Mouse (Mus musculus): Measurements from ENCODE around the gene Hsph1. TPM values are rescaled to one million over a fixed set of nuclear protein-coding genes. Genes with fewer than 3 reads are reported as not detected.

The Hsph1 gene
- polyA plus RNA-seq, 1 experiment from 2014 or later: 103 TPM

GRCm38 (mm10) chr5:149611476-149612164 is 24.6 kb downstream of the Hsph1 start:
- no peak for ATAC-seq
- no peak overlapping the region for H3K27ac ChIP-seq (ENCODE audit: low read length)

DNA sequence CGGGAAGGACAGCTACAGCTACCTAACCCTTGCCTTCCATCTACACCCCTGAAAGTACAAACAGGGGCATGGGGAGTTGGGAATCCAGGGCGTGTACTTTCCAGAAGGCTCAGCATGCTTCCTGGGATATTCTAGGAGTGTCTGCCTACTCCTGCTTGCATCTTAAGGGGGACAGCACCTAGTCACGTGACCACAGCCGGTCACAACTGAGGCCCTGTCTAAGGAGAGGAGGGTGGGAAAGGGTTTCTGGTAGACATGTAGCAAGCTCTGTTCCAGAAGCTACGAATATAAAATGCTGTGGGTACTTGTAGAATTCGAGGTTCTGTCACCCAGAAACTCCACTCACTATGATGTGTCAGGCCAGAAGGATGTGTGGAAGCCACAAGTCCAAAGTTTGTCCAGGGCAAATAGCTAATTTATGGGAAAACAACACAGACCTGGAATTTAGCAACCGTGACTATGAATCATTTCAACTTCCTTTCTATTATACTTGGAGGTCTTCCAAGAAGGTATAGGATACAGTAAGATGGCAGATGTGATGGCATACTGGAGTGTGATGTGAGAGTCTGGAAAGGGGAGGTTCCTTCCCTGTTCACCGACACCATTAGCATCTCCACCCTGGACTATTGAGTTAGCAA is 29.0 kb downstream of the Hsph1 start:
- H3K27me3 ChIP-seq (ENCODE audit: control insufficient read depth, insufficient read depth, low read depth, low read length): no peaks in the 10 kb centered on the region
- no peak overlapping the region for H3K9ac ChIP-seq (ENCODE audit: low read depth, low read length)
- no peaks in the 10 kb centered on the region for H3K36me3 ChIP-seq (ENCODE audit: control insufficient read depth, insufficient read depth, low read length)
- 83% methylated on average over 8 of the region's 8 CpGs for WGBS
- H3K4me2 ChIP-seq (ENCODE audit: low read length): no peak overlapping the region
- H3K4me1 ChIP-seq (ENCODE audit: control insufficient read depth, insufficient read depth, low read length): peaks cover 5% of the 10 kb centered on the region
- no peak for ATAC-seq
- H3K9me3 ChIP-seq (replicated peaks; ENCODE audit: control insufficient read depth, low read length, poor library complexity, severe bottlenecking): no peaks in the 10 kb centered on the region
- no peak overlapping the region for H3K27ac ChIP-seq (ENCODE audit: low read length)
- no peak overlapping the region for H3K4me3 ChIP-seq (ENCODE audit: low read depth, low read length)

More at GRCm38 (mm10) chr5:149611476-149612164, 24.6 kb downstream of the Hsph1 start:
- Histone ChIP-seq H3K9me3 (replicated peaks; ENCODE audit: control insufficient read depth, low read length, poor library complexity, severe bottlenecking) (no peaks in the 10 kb centered on the region), H3K4me1 (ENCODE audit: control insufficient read depth, insufficient read depth, low read length) (peaks cover 9% of the 10 kb centered on the region), H3K27me3 (ENCODE audit: control insufficient read depth, insufficient read depth, low read depth, low read length) (no peaks in the 10 kb centered on the region), H3K36me3 (ENCODE audit: control insufficient read depth, insufficient read depth, low read length) (peaks cover 12% of the 10 kb centered on the region), H3K9ac (ENCODE audit: low read depth, low read length) (no peak overlapping the region), H3K4me3 (ENCODE audit: low read depth, low read length) (no peak overlapping the region), H3K4me2 (ENCODE audit: low read length) (no peak overlapping the region)
- 55% methylated on average over 16 of the region's 16 CpGs for WGBS

- no peak overlapping the region for H3K4me3 ChIP-seq (ENCODE audit: low read depth, low read length)
- 80% methylated on average over 3 of the region's 3 CpGs for WGBS
Observed at GRCm38 (mm10) chr5:149603241-149603640, 32.9 kb downstream of the Hsph1 start.

GRCm38 (mm10) chr5:149601996-149602395 is 34.2 kb downstream of the Hsph1 start:
- H3K4me2 ChIP-seq (ENCODE audit: low read length): no peak overlapping the region
- no peaks in the 10 kb centered on the region for H3K27me3 ChIP-seq (ENCODE audit: control insufficient read depth, insufficient read depth, low read depth, low read length)
- H3K4me1 ChIP-seq (ENCODE audit: control insufficient read depth, insufficient read depth, low read length): no peaks in the 10 kb centered on the region
- WGBS: 91% methylated on average over 3 of the region's 3 CpGs
- peaks cover 4% of the 10 kb centered on the region; the same call in 1 of the 2 replicates for H3K9me3 ChIP-seq (replicated peaks; ENCODE audit: control insufficient read depth, low read length, poor library complexity, severe bottlenecking)
- H3K9ac ChIP-seq (ENCODE audit: low read depth, low read length): no peak overlapping the region
- no peak overlapping the region for H3K27ac ChIP-seq (ENCODE audit: low read length)
- no peaks in the 10 kb centered on the region for H3K36me3 ChIP-seq (ENCODE audit: control insufficient read depth, insufficient read depth, low read length)
- no peak overlapping the region for H3K4me3 ChIP-seq (ENCODE audit: low read depth, low read length)
- no peak for ATAC-seq

More at GRCm38 (mm10) chr5:149603241-149603640, 32.9 kb downstream of the Hsph1 start:
- Histone ChIP-seq H3K4me1 (ENCODE audit: control insufficient read depth, insufficient read depth, low read length) (no peaks in the 10 kb centered on the region), H3K9ac (ENCODE audit: low read depth, low read length) (no peak overlapping the region), H3K9me3 (replicated peaks; ENCODE audit: control insufficient read depth, low read length, poor library complexity, severe bottlenecking) (peaks cover 4% of the 10 kb centered on the region; the same call in 1 of the 2 replicates), H3K27me3 (ENCODE audit: control insufficient read depth, insufficient read depth, low read depth, low read length) (no peaks in the 10 kb centered on the region), H3K36me3 (ENCODE audit: control insufficient read depth, insufficient read depth, low read length) (no peaks in the 10 kb centered on the region), H3K4me2 (ENCODE audit: low read length) (no peak overlapping the region), H3K27ac (ENCODE audit: low read length) (no peak overlapping the region)
- no peak for ATAC-seq

DNA sequence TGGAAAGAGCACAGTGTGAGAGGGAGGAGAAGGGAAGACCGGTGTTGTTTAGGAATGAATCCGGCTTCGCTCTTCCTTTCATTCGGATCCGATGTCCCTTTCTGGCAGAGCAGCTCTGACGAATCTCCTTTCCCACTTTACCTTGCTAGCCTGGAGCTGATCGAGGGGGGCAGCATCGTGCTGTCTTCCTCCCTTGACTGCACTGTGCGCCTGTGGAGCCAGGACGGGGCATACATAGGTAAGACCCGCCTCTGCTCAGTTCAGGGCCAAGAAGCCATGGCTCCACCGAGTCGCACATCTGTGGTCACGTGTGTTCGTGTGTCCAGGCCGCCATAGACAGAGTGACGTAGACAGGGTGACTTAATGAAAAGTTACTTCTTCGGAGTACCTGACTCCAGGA is 38.8 kb downstream of the Hsph1 start:
- H3K27ac ChIP-seq (ENCODE audit: low read length): no peak overlapping the region
- H3K36me3 ChIP-seq (ENCODE audit: control insufficient read depth, insufficient read depth, low read length): no peaks in the 10 kb centered on the region

GRCm38 (mm10) chr5:149594215-149594614 is 42.0 kb downstream of the Hsph1 start:
- H3K4me3 ChIP-seq (ENCODE audit: low read depth, low read length): no peak overlapping the region
- WGBS: 95% methylated on average over 3 of the region's 3 CpGs
- H3K27me3 ChIP-seq (ENCODE audit: control insufficient read depth, insufficient read depth, low read depth, low read length): no peaks in the 10 kb centered on the region
- H3K9ac ChIP-seq (ENCODE audit: low read depth, low read length): no peak overlapping the region
- H3K27ac ChIP-seq (ENCODE audit: low read length): no peak overlapping the region
- no peak overlapping the region for H3K4me2 ChIP-seq (ENCODE audit: low read length)
- no peaks in the 10 kb centered on the region for H3K9me3 ChIP-seq (replicated peaks; ENCODE audit: control insufficient read depth, low read length, poor library complexity, severe bottlenecking)
- ATAC-seq: no peak
- no peaks in the 10 kb centered on the region for H3K36me3 ChIP-seq (ENCODE audit: control insufficient read depth, insufficient read depth, low read length)
- H3K4me1 ChIP-seq (ENCODE audit: control insufficient read depth, insufficient read depth, low read length): no peaks in the 10 kb centered on the region

More for the DNA sequence above, 38.8 kb downstream of the Hsph1 start:
- Histone ChIP-seq H3K27me3 (ENCODE audit: control insufficient read depth, insufficient read depth, low read depth, low read length) (no peaks in the 10 kb centered on the region), H3K4me2 (ENCODE audit: low read length) (no peak overlapping the region), H3K4me1 (ENCODE audit: control insufficient read depth, insufficient read depth, low read length) (no peaks in the 10 kb centered on the region), H3K9ac (ENCODE audit: low read depth, low read length) (no peak overlapping the region), H3K9me3 (replicated peaks; ENCODE audit: control insufficient read depth, low read length, poor library complexity, severe bottlenecking) (peaks cover 4% of the 10 kb centered on the region; the same call in 1 of the 2 replicates), H3K4me3 (ENCODE audit: low read depth, low read length) (no peak overlapping the region)
- no peak for ATAC-seq
- WGBS: 50% methylated on average over 18 of the region's 18 CpGs

DNA sequence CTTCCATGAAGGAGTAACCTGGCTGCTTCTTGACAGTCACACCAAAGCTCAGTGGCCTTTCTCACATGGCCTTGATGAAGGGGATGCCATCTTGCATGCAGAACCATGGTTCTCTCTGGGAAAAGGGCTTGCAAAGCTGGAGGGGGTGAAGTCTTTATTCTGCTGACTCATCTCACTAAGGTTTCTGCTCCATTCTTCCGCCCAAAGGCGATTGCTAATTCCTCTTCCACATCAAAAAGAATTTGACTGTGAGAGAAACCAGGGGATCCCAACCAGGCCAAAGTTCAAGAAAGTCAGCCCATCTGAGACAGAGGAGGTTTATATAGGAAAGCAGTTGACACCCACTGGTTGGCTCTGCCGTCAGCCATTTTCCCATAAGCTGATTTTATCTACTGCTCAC is 46.2 kb downstream of the Hsph1 start:
- Histone ChIP-seq H3K27ac (ENCODE audit: low read length) (0 out of 2 replicates have a peak overlapping the region, but pooled peaks have one; percentile 7), H3K4me1 (ENCODE audit: control insufficient read depth, insufficient read depth, low read length) (no peaks in the 10 kb centered on the region), H3K4me3 (ENCODE audit: low read depth, low read length) (no peak overlapping the region), H3K27me3 (ENCODE audit: control insufficient read depth, insufficient read depth, low read depth, low read length) (no peaks in the 10 kb centered on the region), H3K9ac (ENCODE audit: low read depth, low read length) (no peak overlapping the region), H3K36me3 (ENCODE audit: control insufficient read depth, insufficient read depth, low read length) (no peaks in the 10 kb centered on the region), H3K9me3 (replicated peaks; ENCODE audit: control insufficient read depth, low read length, poor library complexity, severe bottlenecking) (no peaks in the 10 kb centered on the region), H3K4me2 (ENCODE audit: low read length) (no peak overlapping the region)
- WGBS: 53% methylated on average over 3 of the region's 3 CpGs
- ATAC-seq: no peak

- Histone ChIP-seq H3K27me3 (ENCODE audit: control insufficient read depth, insufficient read depth, low read depth, low read length) (no peaks in the 10 kb centered on the region), H3K9ac (ENCODE audit: low read depth, low read length) (no peak overlapping the region), H3K4me2 (ENCODE audit: low read length) (no peak overlapping the region), H3K36me3 (ENCODE audit: control insufficient read depth, insufficient read depth, low read length) (no peaks in the 10 kb centered on the region), H3K27ac (ENCODE audit: low read length) (peak overlapping the region; percentile 12; the same call in 1 of the 2 replicates), H3K4me3 (ENCODE audit: low read depth, low read length) (no peak overlapping the region), H3K9me3 (replicated peaks; ENCODE audit: control insufficient read depth, low read length, poor library complexity, severe bottlenecking) (no peaks in the 10 kb centered on the region), H3K4me1 (ENCODE audit: control insufficient read depth, insufficient read depth, low read length) (no peaks in the 10 kb centered on the region; the same call in 1 of the 2 replicates)
- WGBS: 58% methylated on average over 7 of the region's 7 CpGs
- no peak for ATAC-seq
Observed at GRCm38 (mm10) chr5:149588814-149589534, 47.2 kb downstream of the Hsph1 start.

All from midbrain, embryonic 16.5 days (tissue).